Mouse (Mus musculus): ENCODE data around the gene Mitf.

GRCm38 (mm10) chr6:98048671-98049438 lies 242.0 kb downstream of the Mitf start:
- no peak for TF ChIP-seq CTCF (IDR thresholded peaks at IDR 0.05; ENCODE audit: low read depth, low read length)
- TF ChIP-seq TAL1 (conservative IDR thresholded peaks at IDR 0.05; ENCODE audit: low read depth, low read length), result no peak
- TF ChIP-seq POLR2AphosphoS5 (IDR thresholded peaks at IDR 0.05; ENCODE audit: insufficient replicate concordance, low read depth, low read length), result no peak
